Mouse (Mus musculus) MEL (cell line): ENCODE measurements around the gene Hist1h2ad. TPM values are rescaled to one million over a fixed set of nuclear protein-coding genes. Genes with fewer than 3 reads are reported as not detected.
"Not testable (repeated sequence)": the region's sequence is repeated elsewhere in the genome, so short reads cannot be mapped to it uniquely, and the experiment has no call there.

Experiments
- DNase-seq: peaks from one replicate; pipeline ENCODE4 v3.0.0; 2011; ENCODE audit warnings: low read depth, low spot score
- H3K27ac ChIP-seq: 2 replicates; pipeline ENCODE4 v1.5.1; 2012; ENCODE audit warnings: low read depth, mild to moderate bottlenecking, control low read depth, low read length, moderate library complexity; ENCODE audit not compliant: control insufficient read depth
- H3K27me3 ChIP-seq, 2 experiments: fragments of 150-350 bp in 1 of 2; sonication (generic) in 1 of 2; 2 replicates each; pipeline ENCODE4 v1.6.1; 2012; ENCODE audit warnings: low read length in 2 of 2, mild to moderate bottlenecking in 2 of 2, improper control_type of control experiment in 1 of 2, moderate library complexity in 1 of 2; ENCODE audit not compliant: insufficient read depth in 2 of 2, control insufficient read depth in 1 of 2
- H3K36me3 ChIP-seq, 2 experiments: 2 replicates each; pipeline ENCODE4 v1.6.1; 2012 to 2014; ENCODE audit warnings: low read length in 2 of 2, improper control_type of control experiment in 1 of 2, inconsistent platforms in 1 of 2, mild to moderate bottlenecking in 1 of 2; ENCODE audit not compliant: insufficient read depth in 2 of 2, control insufficient read depth in 1 of 2
- H3K4me1 ChIP-seq, 2 experiments: fragments of 150-350 bp in 1 of 2; sonication (generic) in 1 of 2; 2 replicates each; pipeline ENCODE4 v1.6.1; 2012; ENCODE audit warnings: low read length in 2 of 2, improper control_type of control experiment in 1 of 2, mild to moderate bottlenecking in 1 of 2; ENCODE audit not compliant: insufficient read depth in 2 of 2, control insufficient read depth in 1 of 2
- H3K4me3 ChIP-seq, 2 experiments: fragments of 150-350 bp in 1 of 2; sonication (generic) in 1 of 2; 2 replicates each; pipeline ENCODE4 v1.5.1; 2012; ENCODE audit warnings: low read depth in 2 of 2, low read length in 2 of 2, mild to moderate bottlenecking in 2 of 2, moderate library complexity in 2 of 2, control low read depth in 1 of 2, improper control_type of control experiment in 1 of 2; ENCODE audit not compliant: control insufficient read depth in 1 of 2, insufficient read depth in 1 of 2
- H3K79me2 ChIP-seq: 2 replicates; pipeline ENCODE4 v1.6.1; 2012; ENCODE audit warnings: mild to moderate bottlenecking, low read length, moderate library complexity; ENCODE audit not compliant: control insufficient read depth, poor library complexity, insufficient read depth
- H3K9ac ChIP-seq: 2 replicates; pipeline ENCODE4 v1.6.1; 2012; ENCODE audit warnings: low read depth, mild to moderate bottlenecking, control low read depth, low read length, moderate library complexity; ENCODE audit not compliant: control insufficient read depth, poor library complexity, severe bottlenecking
- H3K9me3 ChIP-seq: fragments of 150-350 bp; sonication (generic); replicated peaks from 2 replicates; pipeline ENCODE4 v1.6.1; 2012; ENCODE audit warnings: mild to moderate bottlenecking, low read length, improper control_type of control experiment, moderate library complexity; ENCODE audit not compliant: insufficient read depth
- GABPA ChIP-seq: IDR thresholded peaks from 2 replicates; pipeline ENCODE4 v1.6.1; 2012; ENCODE audit warnings: low read depth, mild to moderate bottlenecking, inconsistent platforms, low read length, improper control_type of control experiment, moderate library complexity
- NELFE ChIP-seq: IDR thresholded peaks from 2 replicates; pipeline ENCODE4 v1.6.1; 2011; ENCODE audit warnings: low read depth, low read length, improper control_type of control experiment
- POLR2A ChIP-seq, 2 experiments: IDR thresholded peaks; 2 replicates each; pipeline ENCODE4 v1.6.1; 2011 to 2012; ENCODE audit warnings: low read length in 2 of 2, mild to moderate bottlenecking in 2 of 2, control low read depth in 1 of 2, improper control_type of control experiment in 1 of 2, low read depth in 1 of 2, moderate library complexity in 1 of 2; ENCODE audit not compliant: control insufficient read depth in 1 of 2, insufficient read depth in 1 of 2, poor library complexity in 1 of 2
- POLR2AphosphoS5 ChIP-seq: IDR thresholded peaks from 2 replicates; pipeline ENCODE4 v1.6.1; 2012; ENCODE audit warnings: low read depth, borderline replicate concordance, mild to moderate bottlenecking, inconsistent platforms, low read length, moderate library complexity, mixed read lengths
- RCOR1 ChIP-seq: IDR thresholded peaks from 2 replicates; pipeline ENCODE4 v1.6.1; 2012; ENCODE audit warnings: low read depth, mild to moderate bottlenecking, inconsistent platforms, low read length, improper control_type of control experiment
- TBP ChIP-seq: IDR thresholded peaks from 2 replicates; pipeline ENCODE4 v1.8.0; 2011; ENCODE audit warnings: low read depth, low read length, improper control_type of control experiment
- UBTF ChIP-seq: IDR thresholded peaks from 2 replicates; pipeline ENCODE4 v1.6.1; 2012; ENCODE audit warnings: low read depth, mild to moderate bottlenecking, inconsistent platforms, low read length, improper control_type of control experiment, moderate library complexity, borderline replicate concordance; ENCODE audit not compliant: insufficient read depth
- polyA plus RNA-seq, 2 experiments: library from polyadenylated mRNA; stranded (reverse) in 1 of 2; unstranded in 1 of 2; fragments of >175 nt in 1 of 2; fragments of >200 nt in 1 of 2; gene quantifications; 2 replicates each; pipeline versions ENCODE4 v1.2.1 to v1.2.4; 2012; ENCODE audit warnings: low replicate concordance in 2 of 2, low read depth in 1 of 2; ENCODE audit not compliant: insufficient read length in 2 of 2, insufficient read depth in 1 of 2, missing spikeins in 1 of 2
- total RNA-seq: library from RNA; depleted of rRNA; stranded (reverse); fragments of 300-350 nt; gene quantifications from 2 replicates; pipeline ENCODE4 v1.2.3, GENCODE M21; 2012

The Hist1h2ad gene
- total and polyA plus RNA-seq, 3 experiments: 0.14 to 924 TPM; not detected in 1

GRCm38 (mm10) chr13:23575271-23575851 is 1.2 kb downstream of the Hist1h2ad start, which contains the start of gene Hist1h3d:
TSS of gene Hist1h3d (plus strand) at chr13:23575763.
- Histone ChIP-seq H3K4me3 (peak within 1 kb of the TSS; percentile 14 to 47), H3K79me2 (peaks cover 6% of the 10 kb centered on the region; the same call in 1 of the 2 replicates), H3K4me1 (peaks cover 0 to 2% of the 10 kb centered on the region in 2 experiments; a peak in 1 of 4 replicates), H3K36me3 (peaks cover 0 to 24% of the 10 kb centered on the region in 2 experiments; a peak in 2 of 4 replicates), H3K27ac (peak within 1 kb of the TSS; percentile 98), H3K9ac (peak within 1 kb of the TSS; percentile 77), H3K9me3 (no peaks in the 10 kb centered on the region), H3K27me3 (no peaks in the 10 kb centered on the region)
- peak; percentile 95 for DNase-seq
- TF ChIP-seq POLR2AphosphoS5: peak; percentile 96; the same call in 1 of the 2 replicates
- peak in 1 of 2 experiments; percentile 93; a peak in 1 of 4 replicates for TF ChIP-seq POLR2A (IDR thresholded peaks at IDR 0.05; ENCODE audit: control insufficient read depth in 1 of 2, insufficient read depth in 1 of 2, low read depth in 1 of 2, low read length in 2 of 2, poor library complexity in 1 of 2)
- TF ChIP-seq RCOR1: no peak
- peak; percentile 99 for TF ChIP-seq TBP

DNA sequence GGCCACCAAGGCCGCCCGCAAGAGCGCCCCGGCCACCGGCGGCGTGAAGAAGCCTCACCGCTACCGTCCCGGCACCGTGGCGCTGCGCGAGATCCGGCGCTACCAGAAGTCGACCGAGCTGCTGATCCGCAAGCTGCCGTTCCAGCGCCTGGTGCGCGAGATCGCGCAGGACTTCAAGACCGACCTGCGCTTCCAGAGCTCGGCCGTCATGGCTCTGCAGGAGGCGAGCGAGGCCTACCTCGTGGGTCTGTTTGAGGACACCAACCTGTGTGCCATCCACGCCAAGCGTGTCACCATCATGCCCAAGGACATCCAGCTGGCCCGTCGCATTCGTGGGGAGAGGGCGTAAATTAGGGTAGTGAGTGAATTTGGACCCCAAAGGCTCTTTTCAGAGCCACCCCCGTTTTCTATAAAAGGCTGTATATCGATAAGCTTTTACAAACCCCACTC is 1.7 kb downstream of the Hist1h2ad start:
- not testable (repeated sequence) for H3K4me1 ChIP-seq, H3K79me2 ChIP-seq, H3K9me3 ChIP-seq, H3K27me3 ChIP-seq
- TF ChIP-seq POLR2AphosphoS5: peak; percentile 93; the same call in 1 of the 2 replicates
- TF ChIP-seq POLR2A (IDR thresholded peaks at IDR 0.05; ENCODE audit: control insufficient read depth in 1 of 2, insufficient read depth in 1 of 2, low read depth in 1 of 2, low read length in 2 of 2, poor library complexity in 1 of 2): peak; percentile 94 to 97; a peak in 3 of 4 replicates
- TF ChIP-seq UBTF: peak; percentile 90; the same call in 1 of the 2 replicates
- peak overlapping the region; percentile 73 for H3K9ac ChIP-seq
- peak overlapping the region; percentile 86 for H3K27ac ChIP-seq
- peak; percentile 75 for DNase-seq
- peak overlapping the region; percentile 6 to 47 for H3K4me3 ChIP-seq
- peaks cover 0 to 30% of the 10 kb centered on the region in 2 experiments; a peak in 2 of 4 replicates for H3K36me3 ChIP-seq

- TF ChIP-seq POLR2A (IDR thresholded peaks at IDR 0.05; ENCODE audit: control insufficient read depth in 1 of 2, insufficient read depth in 1 of 2, low read depth in 1 of 2, low read length in 2 of 2, poor library complexity in 1 of 2) (peak; percentile 52 to 81; a peak in 3 of 4 replicates), RCOR1 (no peak), GABPA (no peak), NELFE (no peak)
- DNase-seq: peak; percentile 86
- peaks cover 6% of the 10 kb centered on the region; the same call in 1 of the 2 replicates for H3K79me2 ChIP-seq
- peaks cover 0 to 2% of the 10 kb centered on the region in 2 experiments; a peak in 1 of 4 replicates for H3K4me1 ChIP-seq
- peak overlapping the region; percentile 86 for H3K27ac ChIP-seq
- H3K9me3 ChIP-seq: no peaks in the 10 kb centered on the region
- peaks cover 0 to 31% of the 10 kb centered on the region in 2 experiments; a peak in 2 of 4 replicates for H3K36me3 ChIP-seq
- H3K27me3 ChIP-seq: no peaks in the 10 kb centered on the region
- H3K4me3 ChIP-seq: peak overlapping the region; percentile 6 to 47
- H3K9ac ChIP-seq: peak overlapping the region; percentile 73
Observed at GRCm38 (mm10) chr13:23576351-23576881, 2.2 kb downstream of the Hist1h2ad start.
